Mouse (Mus musculus): ENCODE results near the gene Prkcb. TPM values are rescaled to one million over a fixed set of nuclear protein-coding genes. Genes with fewer than 3 reads are reported as not detected.
A peak's percentile ranks its signal among the peaks of the same experiment; 100 is the strongest.

Prkcb gene
- polyA plus RNA-seq, 1 experiment from 2014 or later: 8.8 TPM

DNA sequence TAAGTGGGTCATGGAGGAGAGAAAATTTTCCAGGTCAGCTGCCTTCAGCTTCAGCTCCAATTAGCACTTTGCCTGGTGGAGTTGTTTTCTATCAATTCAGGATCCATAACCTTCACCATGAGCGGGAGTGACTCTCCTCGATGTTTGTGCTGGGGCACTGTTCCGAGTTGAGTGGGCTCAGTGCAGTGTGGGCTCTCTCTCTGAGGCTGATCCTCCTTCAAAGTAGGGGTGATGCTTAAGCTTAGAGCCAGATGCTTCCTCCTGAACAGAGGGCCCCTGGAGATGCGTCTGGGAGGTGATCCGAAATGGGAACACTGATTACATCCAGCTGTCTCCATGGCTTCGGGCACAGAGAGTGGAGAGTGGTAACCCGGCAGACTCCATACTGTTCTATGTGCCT lies 308.8 kb downstream of the Prkcb start:
- no peak overlapping the region for H3K9ac ChIP-seq (ENCODE audit: low read depth, low read length)
- no peaks in the 10 kb centered on the region for H3K9me3 ChIP-seq (ENCODE audit: control insufficient read depth, low read length)
- H3K36me3 ChIP-seq (ENCODE audit: control insufficient read depth, insufficient read depth, low read length): no peaks in the 10 kb centered on the region
- H3K4me1 ChIP-seq (ENCODE audit: control insufficient read depth, insufficient read depth, low read length): peaks cover 11% of the 10 kb centered on the region; the same call in 1 of the 2 replicates
- H3K27me3 ChIP-seq (replicated peaks; ENCODE audit: control insufficient read depth, insufficient read depth, low read length): no peaks in the 10 kb centered on the region
- H3K4me3 ChIP-seq (ENCODE audit: low read depth, low read length): no peak overlapping the region
- 32% methylated on average over 7 of the region's 7 CpGs for WGBS
- no peak overlapping the region for H3K4me2 ChIP-seq (ENCODE audit: low read depth, low read length)
- H3K27ac ChIP-seq (replicated peaks; ENCODE audit: low read depth, low read length): no peak overlapping the region
- ATAC-seq (ENCODE audit: low read depth) (peak; percentile 74), DNase-seq (ENCODE audit: low spot score) (peak; percentile 61)

DNA sequence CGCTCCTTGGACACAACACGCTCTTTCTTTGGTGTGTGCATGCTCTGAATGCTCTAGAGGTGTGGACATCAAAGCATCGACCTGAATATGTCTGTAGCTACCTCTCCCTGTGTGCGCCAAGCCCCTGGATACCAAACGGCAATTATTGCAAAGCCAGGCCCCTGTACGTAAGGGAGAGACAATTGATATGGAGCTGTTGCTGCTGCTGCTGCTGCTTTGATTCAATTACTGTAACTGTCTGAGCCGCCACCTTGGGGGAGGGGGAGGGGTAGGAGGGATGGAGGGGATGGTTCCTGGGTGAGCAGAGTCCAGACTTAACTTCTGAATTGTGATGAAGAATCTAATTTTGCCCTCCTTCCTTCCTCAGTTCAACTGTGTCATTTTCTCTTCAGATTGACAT lies 312.3 kb downstream of the Prkcb start:
- Histone ChIP-seq H3K27me3 (replicated peaks; ENCODE audit: control insufficient read depth, insufficient read depth, low read length) (no peaks in the 10 kb centered on the region), H3K9me3 (ENCODE audit: control insufficient read depth, low read length) (no peaks in the 10 kb centered on the region), H3K9ac (ENCODE audit: low read depth, low read length) (no peak overlapping the region), H3K4me2 (ENCODE audit: low read depth, low read length) (no peak overlapping the region), H3K4me3 (ENCODE audit: low read depth, low read length) (no peak overlapping the region), H3K4me1 (ENCODE audit: control insufficient read depth, insufficient read depth, low read length) (peaks cover 11% of the 10 kb centered on the region; the same call in 1 of the 2 replicates), H3K27ac (replicated peaks; ENCODE audit: low read depth, low read length) (no peak overlapping the region), H3K36me3 (ENCODE audit: control insufficient read depth, insufficient read depth, low read length) (no peaks in the 10 kb centered on the region)
- 61% methylated on average over 6 of the region's 7 CpGs for WGBS
- DNase-seq (ENCODE audit: low spot score): no peak
- no peak for ATAC-seq (ENCODE audit: low read depth)

DNA sequence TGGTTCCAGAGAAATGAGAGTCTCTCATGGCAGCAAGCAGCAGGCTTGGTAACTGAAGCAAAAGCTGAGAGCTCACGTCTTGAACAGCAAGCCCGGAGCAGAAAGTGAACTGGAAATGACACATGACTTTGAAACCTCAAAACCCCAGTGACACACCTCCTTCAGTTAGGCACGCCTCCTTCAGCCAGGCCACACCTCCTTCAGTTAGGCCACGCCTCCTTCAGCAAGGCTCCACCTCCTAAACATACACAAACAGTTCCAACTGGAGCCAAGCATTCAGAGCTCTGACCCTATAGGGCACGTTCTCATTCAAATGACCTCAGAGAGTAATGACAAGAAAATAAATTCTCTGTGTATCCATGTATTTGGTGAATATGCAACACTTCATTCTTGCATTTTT lies 316.5 kb downstream of the Prkcb start:
- Histone ChIP-seq H3K4me3 (ENCODE audit: low read depth, low read length) (no peak overlapping the region), H3K9ac (ENCODE audit: low read depth, low read length) (no peak overlapping the region), H3K36me3 (ENCODE audit: control insufficient read depth, insufficient read depth, low read length) (no peaks in the 10 kb centered on the region), H3K27me3 (replicated peaks; ENCODE audit: control insufficient read depth, insufficient read depth, low read length) (no peaks in the 10 kb centered on the region), H3K4me1 (ENCODE audit: control insufficient read depth, insufficient read depth, low read length) (no peaks in the 10 kb centered on the region), H3K27ac (replicated peaks; ENCODE audit: low read depth, low read length) (no peak overlapping the region), H3K9me3 (ENCODE audit: control insufficient read depth, low read length) (no peaks in the 10 kb centered on the region), H3K4me2 (ENCODE audit: low read depth, low read length) (no peak overlapping the region)
- WGBS: 81% methylated on average over 5 of the region's 5 CpGs
- no peak for DNase-seq (ENCODE audit: low spot score)
- no peak for ATAC-seq (ENCODE audit: low read depth)

DNA sequence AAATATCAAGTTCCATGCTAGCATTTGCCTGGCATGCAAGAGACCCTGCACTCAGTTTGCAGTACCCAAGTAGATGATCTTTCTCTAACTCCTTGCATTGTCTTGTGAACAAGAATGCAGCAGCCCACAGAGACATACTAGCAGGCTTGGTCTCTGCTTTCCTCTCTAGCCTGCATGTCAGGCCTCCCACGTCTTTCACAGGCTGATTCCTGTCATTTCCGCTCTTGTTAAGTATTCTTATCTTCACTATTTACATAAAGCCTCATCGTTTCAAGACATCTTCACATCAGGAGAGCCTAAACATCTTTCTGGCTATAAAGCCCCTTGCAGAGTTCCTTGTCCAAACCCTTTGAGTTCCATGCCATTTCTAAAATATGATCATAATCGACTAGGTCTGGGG lies 320.9 kb downstream of the Prkcb start:
- Histone ChIP-seq H3K9ac (ENCODE audit: low read depth, low read length) (no peak overlapping the region), H3K27ac (replicated peaks; ENCODE audit: low read depth, low read length) (no peak overlapping the region), H3K9me3 (ENCODE audit: control insufficient read depth, low read length) (no peaks in the 10 kb centered on the region), H3K4me3 (ENCODE audit: low read depth, low read length) (no peak overlapping the region), H3K4me1 (ENCODE audit: control insufficient read depth, insufficient read depth, low read length) (no peaks in the 10 kb centered on the region), H3K27me3 (replicated peaks; ENCODE audit: control insufficient read depth, insufficient read depth, low read length) (no peaks in the 10 kb centered on the region), H3K4me2 (ENCODE audit: low read depth, low read length) (no peak overlapping the region), H3K36me3 (ENCODE audit: control insufficient read depth, insufficient read depth, low read length) (no peaks in the 10 kb centered on the region)
- ATAC-seq (ENCODE audit: low read depth) (no peak), DNase-seq (ENCODE audit: low spot score) (no peak)
- 81% methylated on average over 4 of the region's 4 CpGs for WGBS

GRCm38 (mm10) chr7:122610161-122610560 lies 321.6 kb downstream of the Prkcb start:
- 73% methylated on average over 7 of the region's 7 CpGs for WGBS
- no peaks in the 10 kb centered on the region for H3K36me3 ChIP-seq (ENCODE audit: control insufficient read depth, insufficient read depth, low read length)
- H3K4me3 ChIP-seq (ENCODE audit: low read depth, low read length): no peak overlapping the region
- H3K27ac ChIP-seq (replicated peaks; ENCODE audit: low read depth, low read length): no peak overlapping the region
- no peak for DNase-seq (ENCODE audit: low spot score)
- no peaks in the 10 kb centered on the region for H3K27me3 ChIP-seq (replicated peaks; ENCODE audit: control insufficient read depth, insufficient read depth, low read length)
- H3K4me1 ChIP-seq (ENCODE audit: control insufficient read depth, insufficient read depth, low read length): no peaks in the 10 kb centered on the region
- H3K9ac ChIP-seq (ENCODE audit: low read depth, low read length): no peak overlapping the region
- no peak for ATAC-seq (ENCODE audit: low read depth)
- no peak overlapping the region for H3K4me2 ChIP-seq (ENCODE audit: low read depth, low read length)
- H3K9me3 ChIP-seq (ENCODE audit: control insufficient read depth, low read length): no peaks in the 10 kb centered on the region

GRCm38 (mm10) chr7:122613876-122614275 lies 325.3 kb downstream of the Prkcb start:
- Histone ChIP-seq H3K9me3 (ENCODE audit: control insufficient read depth, low read length) (no peaks in the 10 kb centered on the region), H3K4me2 (ENCODE audit: low read depth, low read length) (no peak overlapping the region), H3K9ac (ENCODE audit: low read depth, low read length) (no peak overlapping the region), H3K27me3 (replicated peaks; ENCODE audit: control insufficient read depth, insufficient read depth, low read length) (no peaks in the 10 kb centered on the region), H3K4me1 (ENCODE audit: control insufficient read depth, insufficient read depth, low read length) (no peaks in the 10 kb centered on the region), H3K4me3 (ENCODE audit: low read depth, low read length) (no peak overlapping the region), H3K27ac (replicated peaks; ENCODE audit: low read depth, low read length) (no peak overlapping the region), H3K36me3 (ENCODE audit: control insufficient read depth, insufficient read depth, low read length) (no peaks in the 10 kb centered on the region)
- DNase-seq (ENCODE audit: low spot score) (no peak), ATAC-seq (ENCODE audit: low read depth) (no peak)
- 77% methylated on average over 4 of the region's 4 CpGs for WGBS

DNA sequence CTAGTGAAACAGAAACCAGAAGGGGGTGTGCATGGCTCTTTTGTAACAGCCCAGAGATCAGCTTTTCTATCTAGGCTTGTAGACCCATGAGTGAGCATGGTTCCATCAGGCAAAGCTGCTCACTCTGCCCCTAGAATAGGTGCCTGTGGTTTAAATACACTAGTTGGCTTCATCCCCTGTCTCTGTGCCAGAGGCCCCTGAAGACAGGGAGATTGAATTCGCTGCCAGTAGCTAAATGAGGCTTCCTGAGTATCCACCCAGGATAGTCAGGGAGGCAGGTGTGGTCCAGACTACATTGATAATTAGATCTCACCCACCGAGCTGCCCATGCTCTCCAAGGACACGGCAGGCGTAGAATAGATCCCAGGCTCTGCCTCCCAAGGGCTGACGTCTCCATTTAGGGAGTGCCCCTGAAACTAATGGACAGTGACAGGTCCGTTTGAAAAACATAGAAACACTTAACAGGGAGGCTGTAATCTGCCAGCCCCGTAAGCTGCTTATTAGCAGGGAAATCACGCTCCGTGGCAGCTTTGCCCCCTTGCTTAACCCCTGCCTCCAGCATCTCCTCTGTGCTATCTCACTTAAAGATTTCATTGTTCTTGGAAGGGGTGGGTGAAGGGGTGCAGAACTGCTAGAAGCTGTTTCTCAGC lies 333.7 kb downstream of the Prkcb start:
- 24% methylated on average over 9 of the region's 9 CpGs for WGBS
- no peak overlapping the region for H3K27ac ChIP-seq (replicated peaks; ENCODE audit: low read depth, low read length)
- ATAC-seq (ENCODE audit: low read depth): peak; percentile 75; the same call in 1 of the 2 replicates

GRCm38 (mm10) chr7:122623753-122624152 lies 335.2 kb downstream of the Prkcb start:
- no peak overlapping the region for H3K4me3 ChIP-seq (ENCODE audit: low read depth, low read length)
- ATAC-seq (ENCODE audit: low read depth): no peak
- H3K4me1 ChIP-seq (ENCODE audit: control insufficient read depth, insufficient read depth, low read length): no peaks in the 10 kb centered on the region
- H3K27ac ChIP-seq (replicated peaks; ENCODE audit: low read depth, low read length): no peak overlapping the region
- H3K9me3 ChIP-seq (ENCODE audit: control insufficient read depth, low read length): no peaks in the 10 kb centered on the region
- no peaks in the 10 kb centered on the region for H3K27me3 ChIP-seq (replicated peaks; ENCODE audit: control insufficient read depth, insufficient read depth, low read length)
- no peak for DNase-seq (ENCODE audit: low spot score)
- no peak overlapping the region for H3K4me2 ChIP-seq (ENCODE audit: low read depth, low read length)
- H3K36me3 ChIP-seq (ENCODE audit: control insufficient read depth, insufficient read depth, low read length): no peaks in the 10 kb centered on the region
- WGBS: 47% methylated on average over 1 of the region's 1 CpGs
- no peak overlapping the region for H3K9ac ChIP-seq (ENCODE audit: low read depth, low read length)

More for the DNA sequence above, 333.7 kb downstream of the Prkcb start:
- Histone ChIP-seq H3K9ac (ENCODE audit: low read depth, low read length) (no peak overlapping the region), H3K27me3 (replicated peaks; ENCODE audit: control insufficient read depth, insufficient read depth, low read length) (no peaks in the 10 kb centered on the region), H3K4me3 (ENCODE audit: low read depth, low read length) (no peak overlapping the region), H3K36me3 (ENCODE audit: control insufficient read depth, insufficient read depth, low read length) (no peaks in the 10 kb centered on the region), H3K4me1 (ENCODE audit: control insufficient read depth, insufficient read depth, low read length) (no peaks in the 10 kb centered on the region), H3K9me3 (ENCODE audit: control insufficient read depth, low read length) (no peaks in the 10 kb centered on the region), H3K4me2 (ENCODE audit: low read depth, low read length) (no peak overlapping the region)
- DNase-seq (ENCODE audit: low spot score): peak; percentile 62

DNA sequence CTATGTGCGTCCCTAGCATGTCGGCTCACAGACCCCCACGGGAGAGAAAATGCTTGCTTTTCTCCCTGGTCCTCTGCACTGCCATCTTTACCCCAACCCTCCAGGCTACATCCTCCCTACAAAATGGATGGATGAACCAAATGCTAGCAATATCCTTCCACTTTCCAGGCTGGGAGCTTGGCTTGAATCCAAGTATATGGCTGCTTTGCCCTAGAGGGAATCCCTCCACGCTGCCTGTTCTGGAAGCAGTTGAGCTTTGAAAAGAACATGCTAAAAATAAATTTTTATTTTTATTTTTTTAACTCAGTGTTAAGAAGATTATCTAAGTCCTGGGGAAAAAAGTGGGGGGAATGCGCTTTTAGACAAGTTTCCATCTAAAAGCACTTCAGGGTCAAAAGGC lies 339.5 kb downstream of the Prkcb start:
- Histone ChIP-seq H3K4me3 (ENCODE audit: low read depth, low read length) (no peak overlapping the region), H3K9me3 (ENCODE audit: control insufficient read depth, low read length) (no peaks in the 10 kb centered on the region), H3K27me3 (replicated peaks; ENCODE audit: control insufficient read depth, insufficient read depth, low read length) (no peaks in the 10 kb centered on the region), H3K27ac (replicated peaks; ENCODE audit: low read depth, low read length) (no peak overlapping the region), H3K36me3 (ENCODE audit: control insufficient read depth, insufficient read depth, low read length) (no peaks in the 10 kb centered on the region), H3K9ac (ENCODE audit: low read depth, low read length) (no peak overlapping the region), H3K4me2 (ENCODE audit: low read depth, low read length) (no peak overlapping the region), H3K4me1 (ENCODE audit: control insufficient read depth, insufficient read depth, low read length) (no peaks in the 10 kb centered on the region)
- DNase-seq (ENCODE audit: low spot score) (peak; percentile 42), ATAC-seq (ENCODE audit: low read depth) (no peak)
- 73% methylated on average over 5 of the region's 5 CpGs for WGBS
